Mouse (Mus musculus) layer of hippocampus, postnatal 10 days (tissue): ENCODE measurements at regions not wholly inside any gene's neighbourhood (a gene's known extent, or its start where the extent isn't known, plus 50 kb on each side); places are given as distances from the start of the nearest gene placed in this dataset.

Experiments
- DNase-seq, 2 experiments: peaks; one replicate each; pipeline ENCODE4 v3.0.0; 2021; ENCODE audit warnings: low spot score in 2 of 2

DNA sequence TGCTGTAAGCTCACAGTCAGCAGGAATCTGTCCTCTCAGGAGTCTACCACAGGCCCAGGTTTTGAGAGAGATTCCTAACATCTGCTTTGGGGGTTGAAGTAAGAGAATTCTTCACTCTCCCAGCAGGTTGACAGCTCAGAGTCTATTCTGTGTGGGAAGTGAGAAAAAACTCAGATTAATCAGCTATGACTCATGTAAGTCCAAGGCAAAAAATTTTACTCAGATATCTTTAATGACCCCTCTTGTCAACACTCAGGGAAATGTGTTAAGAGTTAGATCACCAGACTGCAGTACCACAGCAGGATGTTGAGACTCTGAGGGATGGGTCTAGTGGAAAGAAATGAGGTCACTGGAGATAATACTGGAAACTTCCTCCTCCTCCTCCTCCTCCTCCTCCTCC is 688.4 kb downstream of the Hs3st4 start:
- DNase-seq: no peak

DNA sequence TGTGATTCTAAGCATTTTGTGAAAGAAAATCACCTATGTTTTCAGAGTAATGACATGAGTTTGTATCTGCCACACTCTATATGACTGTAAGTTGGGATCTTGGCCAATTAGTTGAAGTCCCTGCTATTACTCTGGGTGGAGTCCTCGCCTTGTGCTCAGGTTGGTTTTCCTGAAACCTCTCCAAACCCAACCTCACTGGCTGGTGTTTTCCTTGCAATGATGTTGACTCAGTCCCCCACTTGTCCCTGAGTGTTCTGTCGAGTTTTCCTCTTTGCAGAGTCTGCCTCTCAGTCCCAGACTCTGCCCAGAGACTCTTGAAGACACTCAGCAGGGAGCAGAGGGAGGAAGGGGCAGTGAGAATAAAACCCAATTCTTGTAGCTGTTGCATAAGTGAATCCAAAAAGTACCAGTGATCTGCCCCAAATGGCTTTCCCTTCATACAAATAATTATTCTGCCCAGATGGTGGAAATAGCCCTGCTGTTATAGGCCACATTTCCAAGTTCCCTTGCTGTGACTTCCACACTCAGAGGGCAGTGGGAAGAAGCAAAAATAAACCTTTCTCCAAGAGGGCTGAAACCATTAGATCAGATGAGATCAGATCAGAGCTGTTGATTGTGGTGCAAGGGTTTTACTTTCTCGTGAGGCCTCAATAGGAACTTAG is 694.3 kb downstream of the Hs3st4 start:
- no peak for DNase-seq

DNA sequence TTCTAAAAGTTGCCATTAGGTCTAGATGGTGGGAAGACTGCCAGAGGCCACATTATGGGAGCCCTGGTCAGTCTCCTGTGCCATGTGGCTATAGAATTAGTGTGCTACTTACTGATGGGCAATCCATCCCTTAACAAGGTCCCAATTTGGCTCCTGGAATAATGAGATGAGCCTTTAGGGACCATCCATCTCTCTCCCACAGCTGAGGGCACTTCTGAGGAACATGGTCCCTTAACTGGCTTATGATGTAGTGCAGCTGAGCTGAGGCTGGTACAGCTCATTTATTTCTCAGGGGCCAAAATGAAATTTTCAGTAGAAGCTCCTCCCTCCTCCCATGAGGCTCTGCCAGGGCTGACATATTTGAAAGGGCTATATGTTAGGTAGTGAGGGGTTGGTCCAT is 697.9 kb downstream of the Hs3st4 start:
- no peak for DNase-seq

DNA sequence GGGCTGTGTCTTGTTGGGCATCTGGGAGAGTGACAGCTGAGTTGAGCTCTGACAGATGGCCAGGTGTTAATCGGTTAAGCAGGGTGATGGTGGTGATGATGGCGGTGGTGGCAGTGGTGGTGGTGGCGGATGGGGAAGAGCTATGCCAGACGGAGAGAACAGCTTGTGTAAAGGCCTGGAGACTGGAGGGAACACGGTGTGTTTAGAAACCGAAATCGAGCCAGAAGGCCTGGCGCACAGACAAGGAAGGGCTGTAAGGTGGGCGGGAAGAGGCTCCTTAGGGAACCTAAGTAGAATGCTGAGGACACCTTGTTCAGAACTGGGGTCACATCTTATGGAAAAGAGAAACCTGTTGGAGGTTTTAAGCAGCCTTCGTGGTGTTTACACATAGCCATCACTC is 698.5 kb downstream of the Hs3st4 start:
- peak; percentile 54 to 57 for DNase-seq

DNA sequence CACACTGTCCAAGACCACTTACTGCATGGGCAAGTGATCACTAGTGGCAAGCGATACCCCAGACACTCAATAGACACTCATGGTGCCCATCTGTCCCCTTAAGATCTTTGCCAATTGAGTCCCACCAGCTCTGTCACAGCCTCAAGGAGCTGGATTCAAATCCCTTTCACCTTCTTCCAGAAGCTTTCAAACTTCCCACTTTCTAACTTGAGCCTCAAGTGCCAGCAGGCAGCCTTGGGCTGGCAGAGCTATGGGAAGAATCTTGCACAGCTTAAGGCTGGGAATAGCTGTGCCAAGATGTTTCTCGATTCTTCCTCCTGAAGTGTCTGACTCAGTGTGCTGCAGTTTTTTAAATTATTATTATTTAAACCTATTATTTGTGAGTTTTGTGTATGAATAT is 699.2 kb downstream of the Hs3st4 start:
- DNase-seq: no peak

DNA sequence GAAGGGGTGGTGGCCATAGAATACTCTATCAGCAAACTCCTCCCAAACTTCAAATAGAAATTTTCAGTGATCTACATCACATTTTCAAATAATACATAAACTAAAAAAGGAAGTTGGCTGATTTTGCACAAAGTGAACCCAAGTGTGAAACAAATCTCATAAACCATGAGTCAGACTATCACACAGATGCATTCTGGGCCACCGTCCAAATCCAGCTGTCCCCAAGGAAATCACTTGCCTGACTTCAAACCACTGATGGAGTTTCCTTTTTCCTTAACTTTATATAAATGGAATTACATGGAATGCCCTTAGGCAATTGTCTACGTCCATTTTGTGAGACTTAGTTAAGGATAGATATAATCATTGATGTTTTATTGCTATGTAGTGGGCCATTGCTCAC is 702.8 kb downstream of the Hs3st4 start:
- DNase-seq: no peak

DNA sequence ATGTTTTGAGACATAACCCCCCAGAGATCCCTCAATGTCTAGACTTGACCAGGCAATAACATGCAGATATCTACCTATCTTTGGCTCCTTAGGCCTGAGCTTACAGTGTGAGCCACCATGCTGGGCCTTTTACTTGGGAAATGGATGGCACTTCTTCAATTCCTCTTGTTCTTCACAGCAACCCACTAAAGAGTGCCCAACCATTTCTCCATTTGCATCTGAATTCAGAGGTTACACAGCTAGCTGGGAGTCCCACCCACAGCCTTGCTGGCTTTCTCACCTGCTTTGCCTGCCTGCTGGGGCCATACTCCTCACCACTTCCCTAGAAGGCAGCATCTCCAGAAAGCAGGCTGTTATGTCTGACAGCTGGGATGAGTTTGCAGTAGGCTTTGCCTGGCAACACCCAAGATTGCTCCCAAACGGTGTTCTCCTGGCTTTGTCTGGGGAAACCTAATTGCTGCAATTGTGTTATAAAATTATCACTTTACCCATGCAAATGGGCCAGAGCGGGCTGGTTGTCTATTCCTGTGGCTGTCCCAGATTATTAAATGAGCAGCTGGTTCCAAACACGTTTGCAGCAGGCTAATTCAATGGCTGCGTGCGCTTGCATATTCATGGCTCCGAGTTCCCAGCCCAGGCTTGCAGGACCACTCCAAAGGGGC is 721.6 kb downstream of the Hs3st4 start:
- DNase-seq: peak in 1 of 2 experiments; percentile 22

DNA sequence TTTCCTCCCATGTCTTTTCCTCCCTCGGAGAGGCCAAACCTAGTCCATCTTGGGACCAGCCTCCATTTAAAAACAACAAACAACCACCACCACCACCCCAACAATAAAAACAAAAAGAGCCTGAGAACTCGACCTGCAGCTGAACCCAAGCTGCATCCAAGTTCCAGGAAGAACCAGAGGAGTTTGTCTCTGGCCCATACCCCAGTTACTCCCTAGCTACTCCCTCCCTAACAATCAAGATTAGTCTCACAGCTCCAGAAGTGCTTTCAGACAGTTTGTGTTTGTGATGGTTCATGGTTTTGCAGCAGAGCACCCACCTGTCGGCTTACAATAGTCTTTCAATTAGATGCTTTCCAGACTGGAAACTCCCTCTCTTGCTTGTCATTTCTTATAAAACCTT is 724.5 kb downstream of the Hs3st4 start:
- no peak for DNase-seq

DNA sequence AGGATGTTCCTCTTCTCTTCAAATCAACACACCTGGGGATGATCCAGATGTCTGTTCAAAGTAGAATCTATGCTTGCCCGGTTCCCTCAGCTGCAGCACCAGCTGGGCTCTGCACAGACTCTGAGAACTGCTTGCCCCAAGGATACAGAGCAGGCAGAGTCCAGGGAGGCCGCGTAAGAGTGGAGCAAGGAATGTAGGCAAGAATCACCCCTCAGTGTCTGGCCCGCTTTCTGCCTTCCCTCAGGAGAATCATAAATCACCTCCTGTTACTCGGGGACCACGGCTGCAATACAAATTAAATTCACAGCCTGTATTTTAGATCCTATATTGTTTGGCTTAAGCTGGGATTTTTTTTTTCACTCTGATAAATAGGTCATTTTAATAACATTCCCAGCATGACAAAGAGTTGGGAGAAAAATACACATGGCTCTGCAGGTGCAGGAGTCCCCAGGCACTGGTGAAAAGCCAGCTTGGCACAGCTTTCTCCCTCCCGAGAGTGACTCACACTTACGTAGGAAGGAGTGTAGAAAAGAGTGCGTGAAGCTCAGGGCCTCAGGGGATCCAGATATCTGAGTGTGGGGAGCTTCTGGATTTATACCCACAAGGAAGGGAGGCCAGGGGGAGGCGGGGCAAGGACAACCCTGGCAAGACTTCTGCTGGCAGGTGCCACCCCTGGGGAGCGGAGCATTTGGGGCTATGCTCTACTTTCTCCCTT is 726.3 kb downstream of the Hs3st4 start:
- peak; percentile 21 to 33 for DNase-seq

DNA sequence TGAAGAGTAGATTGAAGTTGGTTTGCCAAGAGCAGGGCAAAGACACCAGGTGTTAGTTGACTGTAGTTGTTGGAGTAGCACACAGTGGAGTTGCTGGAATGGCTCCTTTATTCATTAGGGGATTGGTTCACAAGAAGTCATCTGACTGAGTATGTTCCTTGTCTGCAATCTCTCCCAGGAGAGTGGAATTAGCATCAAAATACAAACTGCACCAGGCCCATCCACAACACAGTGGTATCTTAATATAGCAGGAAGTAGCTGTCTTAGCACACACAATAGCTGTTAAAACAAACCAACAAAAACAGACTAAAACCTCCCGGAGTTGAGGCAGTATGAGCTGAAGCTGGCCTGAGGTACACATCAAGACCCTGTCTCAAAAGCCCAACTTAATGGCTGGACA is 723.5 kb upstream of the Kdm8 start:
- DNase-seq: no peak

DNA sequence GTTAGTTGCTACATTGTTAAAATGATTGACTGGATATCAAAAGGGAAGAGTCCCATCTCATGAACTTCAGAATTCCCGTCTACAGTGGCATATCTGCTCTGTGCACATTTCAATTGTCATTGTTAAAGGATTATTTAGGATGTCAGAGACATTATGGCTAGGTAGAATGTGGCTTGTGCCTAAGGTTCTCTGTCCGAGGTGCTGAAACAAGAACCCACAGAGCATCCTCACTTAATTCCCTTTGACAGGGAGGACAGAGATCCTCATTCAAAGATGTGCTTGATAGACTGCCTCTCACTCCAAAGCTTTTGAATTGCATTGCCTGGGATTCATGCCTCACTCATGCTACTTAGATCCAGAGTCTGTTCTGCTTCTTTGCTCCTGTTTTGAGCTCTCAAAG is 702.4 kb upstream of the Kdm8 start:
- no peak for DNase-seq

DNA sequence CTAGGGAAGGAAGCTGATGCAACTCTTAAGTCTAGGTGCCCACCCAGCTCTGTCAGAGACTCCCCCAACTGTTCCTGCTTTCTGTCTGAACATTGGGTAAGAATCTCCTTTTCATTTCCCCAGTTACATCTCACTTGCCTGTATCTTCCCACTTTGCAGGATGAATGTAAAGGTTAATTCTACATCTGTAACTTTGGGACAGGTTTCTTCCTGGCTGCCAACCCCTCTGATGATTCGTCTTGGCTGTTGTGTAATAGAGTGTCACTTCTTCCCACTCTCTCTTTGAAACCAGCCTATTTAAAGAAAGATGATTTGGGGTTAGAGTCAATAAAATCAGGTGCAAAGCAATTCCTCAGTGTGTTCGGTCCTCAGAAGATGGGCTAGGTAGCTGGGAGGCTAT is 698.2 kb upstream of the Kdm8 start:
- no peak for DNase-seq

DNA sequence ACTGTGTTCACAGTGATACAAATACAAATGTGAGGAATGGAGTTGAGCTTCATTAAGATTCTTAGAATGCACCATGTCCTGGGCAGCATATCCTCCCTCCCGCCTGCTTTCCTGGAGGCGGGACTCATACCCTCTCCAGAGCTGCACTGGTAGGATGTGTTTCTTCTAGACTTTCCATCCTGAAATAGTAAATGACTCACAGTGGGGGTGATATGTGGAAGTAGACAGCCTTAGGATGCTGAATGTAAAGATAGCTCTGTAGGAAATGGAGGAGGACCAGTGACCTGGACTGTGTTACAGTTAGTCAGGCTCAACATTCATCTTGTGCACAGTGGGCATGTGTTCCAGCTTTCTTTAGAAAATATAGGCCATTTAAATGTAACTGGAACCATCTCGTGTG is 696.1 kb upstream of the Kdm8 start:
- DNase-seq: no peak

DNA sequence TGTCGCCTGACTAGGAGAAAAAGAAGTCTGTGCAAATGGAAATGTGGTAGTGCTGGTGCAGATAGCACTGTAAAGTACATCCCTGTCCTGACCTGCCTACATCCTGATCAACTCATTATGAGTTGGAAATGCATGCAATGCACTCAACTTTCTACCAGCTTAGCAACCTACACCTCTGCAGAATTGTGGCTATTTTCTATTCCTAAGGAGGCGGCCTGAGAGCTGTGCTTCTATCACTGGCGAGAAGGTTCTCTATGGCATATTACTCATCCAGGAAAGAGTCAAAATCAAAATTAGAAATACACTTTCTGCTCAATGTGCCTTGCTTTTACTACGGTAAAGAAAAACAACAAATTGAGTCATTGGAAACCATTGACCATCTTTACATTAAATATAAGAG is 685.4 kb upstream of the Kdm8 start:
- DNase-seq: no peak

DNA sequence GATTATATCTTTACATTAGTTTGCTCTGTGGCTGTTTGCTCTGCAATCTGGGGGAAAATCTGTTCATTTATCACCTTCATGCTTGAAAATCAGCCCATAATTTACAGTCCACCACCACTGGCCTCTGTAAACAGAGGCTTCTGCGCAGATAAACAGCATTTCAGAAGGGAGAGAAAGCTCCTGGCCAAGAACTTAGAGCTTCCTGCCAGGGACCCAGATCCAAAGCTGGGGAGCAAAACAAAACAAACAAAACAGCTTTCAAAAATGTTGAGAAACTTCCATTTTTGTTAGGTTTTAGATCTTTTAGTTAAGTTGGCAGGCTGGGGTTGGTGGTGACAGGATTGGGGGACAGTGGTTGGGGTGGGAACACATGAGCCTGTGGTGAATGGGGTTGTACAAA is 666.7 kb upstream of the Kdm8 start:
- DNase-seq: no peak

DNA sequence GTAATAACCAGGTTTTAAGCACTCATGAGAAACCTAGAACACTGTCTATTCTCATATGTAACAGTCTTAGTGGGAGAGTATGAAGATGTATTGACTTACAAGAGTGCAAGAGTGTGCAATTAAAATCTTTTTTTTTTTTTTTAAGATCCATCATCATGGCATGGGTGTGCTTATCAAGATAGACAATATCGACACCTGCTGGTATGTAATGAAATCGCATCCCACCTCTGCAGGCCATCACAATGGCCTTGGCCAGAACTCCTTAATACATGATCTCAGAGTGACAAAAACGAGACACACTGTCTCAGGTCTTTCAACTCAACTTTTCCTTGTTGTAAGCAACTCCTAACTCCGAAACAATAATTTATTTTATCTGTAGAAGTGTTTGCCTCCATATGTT is 661.7 kb upstream of the Kdm8 start:
- DNase-seq: peak; percentile 29 to 41

DNA sequence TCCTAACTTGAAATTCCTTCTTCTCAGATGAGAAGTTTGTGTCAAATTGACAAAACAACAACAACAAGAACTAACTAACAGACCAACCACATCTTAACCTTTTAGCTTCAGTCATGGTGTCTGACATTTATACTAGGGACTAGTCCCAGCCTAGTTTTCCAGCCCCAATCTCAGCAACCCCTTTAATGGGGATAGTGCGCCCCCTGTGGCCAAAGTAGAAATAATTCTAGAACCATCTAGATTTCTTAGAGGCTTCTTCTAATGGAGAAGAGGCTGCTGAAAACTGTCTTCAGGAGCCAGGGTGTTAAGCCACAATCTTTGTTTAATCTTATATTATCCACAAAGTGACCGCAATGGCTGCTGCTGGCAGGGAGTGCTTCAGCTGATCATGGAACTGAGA is 659.5 kb upstream of the Kdm8 start:
- no peak for DNase-seq

DNA sequence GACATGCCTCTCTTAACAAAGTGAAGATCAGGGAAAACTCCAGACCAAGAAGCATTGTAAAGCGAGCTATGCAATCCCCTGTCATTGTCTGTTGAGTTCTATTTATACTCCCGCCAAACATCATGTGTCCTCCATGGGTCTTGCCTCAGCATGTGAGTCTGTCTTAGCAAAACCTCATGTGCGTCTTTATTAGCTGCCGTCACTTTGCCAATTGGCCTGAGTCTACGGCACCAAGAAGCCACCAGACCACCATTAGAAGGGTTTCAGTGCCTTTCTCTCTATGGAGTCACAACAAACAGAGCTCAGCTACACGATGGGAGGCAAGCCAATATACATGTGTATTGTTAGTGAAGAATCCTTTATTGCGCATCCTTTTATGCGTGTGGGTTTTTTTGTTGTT is 658.6 kb upstream of the Kdm8 start:
- no peak for DNase-seq

DNA sequence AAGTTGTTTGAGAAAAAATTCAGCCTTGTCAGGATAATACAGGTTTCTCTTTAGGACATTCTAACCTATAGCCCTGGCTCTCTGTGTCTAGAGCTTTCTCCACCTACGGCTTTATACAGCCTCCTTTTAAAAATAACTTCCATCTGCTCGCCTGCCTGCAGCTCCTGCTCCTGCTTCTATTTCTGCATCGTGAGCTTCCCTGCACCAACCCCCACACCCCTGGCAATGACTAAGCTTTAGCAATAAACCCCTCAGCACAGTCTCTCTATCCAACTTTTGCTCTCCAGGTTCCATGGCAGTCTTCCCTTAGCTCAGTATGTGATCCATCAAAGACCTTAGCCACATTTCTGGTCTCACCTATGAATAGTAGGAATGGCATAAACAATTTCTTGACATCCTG is 655.7 kb upstream of the Kdm8 start:
- DNase-seq: peak; percentile 7 to 40

DNA sequence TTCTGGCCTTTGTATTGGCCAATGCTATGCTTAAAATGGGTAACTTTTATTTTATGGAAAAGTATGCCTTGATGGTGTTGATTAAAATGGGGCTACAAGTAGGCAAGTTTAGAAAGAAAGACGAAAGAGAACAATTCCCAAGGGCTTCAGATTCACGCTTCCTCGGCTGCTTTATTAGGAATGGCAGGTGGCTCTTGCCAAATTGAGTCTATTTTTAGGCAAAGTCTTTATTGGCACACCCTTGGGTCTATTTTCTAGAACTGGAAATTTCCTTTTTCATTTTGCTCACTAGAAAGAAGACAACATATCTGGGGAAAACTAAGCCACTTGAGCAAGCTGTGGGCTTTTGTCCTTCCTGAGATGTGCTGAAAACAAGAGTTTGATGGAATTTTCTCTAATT is 641.4 kb upstream of the Kdm8 start:
- DNase-seq: no peak

DNA sequence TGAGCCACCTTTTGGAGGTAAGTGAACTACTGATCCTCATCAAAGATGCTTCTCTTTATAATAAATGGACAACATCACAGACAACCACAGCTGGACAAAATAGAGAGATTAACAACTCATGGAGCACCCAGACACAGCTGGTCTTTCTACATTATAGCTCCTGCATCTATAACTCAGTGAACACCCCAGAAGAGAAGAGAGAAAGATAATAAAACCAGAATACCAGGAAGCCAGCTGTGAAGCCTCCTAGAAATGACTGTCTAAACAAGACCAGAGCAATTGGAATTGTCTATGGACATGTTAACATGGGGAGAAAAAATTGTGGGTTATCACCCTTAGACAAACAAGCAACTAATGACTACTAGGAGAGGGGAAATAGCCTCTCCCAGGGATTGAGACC is 609.8 kb upstream of the Kdm8 start:
- no peak for DNase-seq

DNA sequence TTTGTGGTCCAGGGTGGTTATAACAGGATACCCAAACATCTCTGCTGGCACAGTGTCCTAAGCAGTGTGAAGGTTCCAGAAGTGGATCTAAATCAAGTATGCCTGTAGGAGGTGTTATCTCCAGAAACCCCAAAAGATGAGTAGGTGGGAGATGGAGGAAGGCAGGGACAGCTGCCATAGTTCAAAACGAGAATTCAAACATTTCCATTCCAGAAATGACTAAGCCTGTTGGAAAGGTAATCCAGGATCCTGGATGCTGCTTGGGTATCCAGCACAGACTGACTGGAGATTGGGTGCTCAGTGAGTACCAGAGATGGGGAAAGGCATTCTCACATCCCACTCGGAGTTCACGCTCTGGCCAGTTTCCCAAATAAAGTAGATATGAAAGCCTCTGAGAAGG is 607.9 kb upstream of the Kdm8 start:
- DNase-seq: no peak

DNA sequence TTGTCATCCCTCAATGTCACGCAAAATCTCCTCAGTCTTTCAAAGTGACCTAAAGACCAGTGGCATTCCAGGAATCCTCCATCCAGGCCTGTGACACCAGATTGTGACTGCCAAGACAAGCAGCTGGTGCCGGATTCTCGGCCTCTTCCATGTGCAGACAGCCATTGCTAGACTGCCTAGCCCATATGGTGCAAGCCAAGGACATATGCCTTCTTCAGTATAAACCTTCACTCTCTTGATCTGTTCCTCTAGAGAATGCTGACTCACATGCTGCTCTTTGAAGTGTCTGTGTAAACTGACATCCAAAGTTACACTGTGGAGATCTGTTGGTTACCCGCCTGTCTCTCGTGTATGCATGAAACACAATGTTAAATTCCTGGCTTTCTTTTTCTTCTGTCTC is 589.4 kb upstream of the Kdm8 start:
- DNase-seq: peak; percentile 12 to 22
